Mouse (Mus musculus) left cerebral cortex, adult 9 months (tissue): ENCODE results near the gene Zbtb8os.
"Not testable (repeated sequence)": the region's sequence is repeated elsewhere in the genome, so short reads cannot be mapped to it uniquely, and the experiment has no call there.

Experiments
- DNase-seq, 2 experiments: peaks; one replicate each; pipeline ENCODE4 v3.0.0; 2022; ENCODE audit warnings: low spot score in 2 of 2

The Zbtb8os gene

DNA sequence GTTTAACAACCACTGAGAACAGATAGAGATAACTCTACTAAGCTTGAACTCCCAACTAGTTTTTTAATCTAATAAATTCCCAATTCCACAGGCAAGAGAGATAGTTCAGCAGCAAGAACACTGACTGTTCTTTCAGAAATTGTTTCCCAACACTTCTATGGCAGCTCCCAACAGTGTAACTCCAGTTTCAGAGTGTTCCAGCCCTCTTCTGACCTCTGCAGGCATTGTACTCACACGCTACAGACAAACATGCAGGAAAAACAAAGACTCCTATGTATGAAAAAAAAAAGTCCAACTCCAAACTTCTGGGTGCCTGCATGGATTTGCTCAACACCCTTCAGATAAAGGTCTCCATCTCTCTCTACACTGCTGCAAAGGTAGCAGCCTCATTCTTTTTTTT lies 2.6 kb upstream of the Zbtb8os start:
- no peak for DNase-seq

DNA sequence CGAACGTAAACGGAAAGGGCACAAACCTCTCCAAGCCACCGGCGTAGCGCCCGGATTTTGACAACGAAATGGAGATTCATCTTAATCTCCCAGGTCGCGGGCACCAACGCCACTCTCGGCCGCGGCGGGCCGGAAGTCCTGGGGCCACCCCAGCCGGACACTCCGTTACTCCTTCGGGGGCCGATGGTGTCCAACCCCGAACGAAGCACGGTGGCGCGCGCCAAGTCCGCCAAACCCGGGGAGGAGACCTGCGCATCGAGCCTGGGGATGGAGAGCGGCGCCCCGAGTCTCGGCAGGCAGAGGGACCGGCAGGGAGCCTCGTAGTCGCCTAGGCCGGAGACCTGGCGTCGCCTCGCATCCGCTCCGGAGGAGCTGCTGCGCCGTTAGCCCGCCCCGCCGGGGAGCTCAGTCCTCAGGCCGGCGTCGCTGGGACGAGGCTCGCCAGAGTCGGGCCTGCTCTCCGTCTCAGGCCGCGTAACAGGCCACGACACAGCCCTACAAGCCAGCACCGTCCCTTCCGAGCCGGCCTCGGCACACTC lies 749 bp upstream of the Zbtb8os start:
- no peak for DNase-seq

DNA sequence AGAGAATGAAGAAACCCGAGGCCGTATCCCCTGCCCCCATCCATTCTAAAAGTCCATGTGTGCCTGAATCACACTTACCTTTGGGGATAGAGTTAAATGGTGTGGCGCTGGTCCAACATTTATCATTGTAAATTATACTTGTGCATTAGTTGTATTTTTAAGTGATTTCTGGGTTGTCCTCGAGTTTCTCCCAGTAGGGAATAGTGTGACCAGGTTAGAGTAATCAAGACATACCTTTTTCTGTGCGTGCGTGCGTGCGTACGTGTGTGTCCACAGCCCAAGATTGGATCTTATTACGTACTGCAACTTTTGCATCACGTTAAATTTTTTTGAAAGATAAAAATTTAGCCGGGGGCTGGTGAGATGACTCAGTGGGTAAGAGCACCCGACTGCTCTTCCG lies 796 bp downstream of the Zbtb8os start:
- DNase-seq, result no peak

DNA sequence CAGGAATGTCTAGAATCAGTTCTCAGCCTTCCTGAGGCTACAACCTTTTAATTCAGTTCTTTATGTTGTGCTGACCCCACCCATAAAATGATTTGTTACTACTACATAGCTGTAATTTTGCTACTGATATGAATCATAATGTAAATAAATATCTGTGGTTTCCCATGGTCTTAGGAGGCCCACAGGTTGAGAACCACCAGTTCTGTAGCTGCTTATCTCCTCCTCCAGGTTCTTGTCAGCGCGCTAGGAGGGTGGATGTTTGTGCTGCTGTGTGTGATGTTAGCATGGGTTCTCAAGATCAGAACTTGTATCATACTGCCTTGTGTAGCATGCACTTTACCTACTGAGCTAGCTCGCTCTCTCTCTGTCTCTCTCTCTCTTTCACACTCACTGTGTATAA lies 4.2 kb downstream of the Zbtb8os start:
- DNase-seq, result no peak

DNA sequence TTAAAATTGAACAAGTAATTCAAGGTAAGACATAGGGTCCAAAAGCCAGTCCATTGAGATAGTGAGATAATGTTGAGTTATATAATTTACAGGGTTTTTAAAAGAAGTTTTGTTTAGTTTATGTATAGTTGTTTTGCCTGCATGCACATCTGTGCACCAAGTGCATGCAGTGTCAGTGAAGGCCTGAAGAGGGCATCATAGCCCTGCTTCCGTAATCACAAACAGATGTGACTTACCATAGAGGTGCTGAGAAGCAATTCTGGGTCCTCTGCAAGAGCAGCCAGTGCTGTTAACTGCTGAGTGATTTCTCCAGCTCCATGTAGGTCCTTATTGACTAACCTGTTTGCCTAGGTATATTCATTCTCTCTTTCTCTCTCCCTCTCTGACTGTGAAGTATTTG lies 6.4 kb downstream of the Zbtb8os start:
- no peak for DNase-seq

DNA sequence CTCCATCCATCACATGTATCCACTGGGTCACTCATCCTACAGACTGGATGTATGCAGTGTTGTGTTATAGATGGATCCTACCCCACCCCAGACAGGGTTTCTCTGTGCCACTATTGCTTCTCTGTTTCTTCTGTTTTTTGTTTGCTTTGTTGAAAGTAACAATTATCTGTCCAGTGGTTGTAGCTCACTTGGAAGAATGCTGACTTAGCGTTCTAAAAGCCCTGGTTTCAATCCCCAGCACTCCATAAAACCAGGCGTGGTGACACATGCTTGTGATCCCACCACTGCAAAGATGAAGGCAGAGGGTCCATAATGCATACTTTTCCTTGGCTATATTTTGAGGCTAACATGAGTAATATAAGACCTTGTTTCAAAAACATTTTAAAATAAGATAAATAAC lies 7.2 kb downstream of the Zbtb8os start:
- no peak for DNase-seq

DNA sequence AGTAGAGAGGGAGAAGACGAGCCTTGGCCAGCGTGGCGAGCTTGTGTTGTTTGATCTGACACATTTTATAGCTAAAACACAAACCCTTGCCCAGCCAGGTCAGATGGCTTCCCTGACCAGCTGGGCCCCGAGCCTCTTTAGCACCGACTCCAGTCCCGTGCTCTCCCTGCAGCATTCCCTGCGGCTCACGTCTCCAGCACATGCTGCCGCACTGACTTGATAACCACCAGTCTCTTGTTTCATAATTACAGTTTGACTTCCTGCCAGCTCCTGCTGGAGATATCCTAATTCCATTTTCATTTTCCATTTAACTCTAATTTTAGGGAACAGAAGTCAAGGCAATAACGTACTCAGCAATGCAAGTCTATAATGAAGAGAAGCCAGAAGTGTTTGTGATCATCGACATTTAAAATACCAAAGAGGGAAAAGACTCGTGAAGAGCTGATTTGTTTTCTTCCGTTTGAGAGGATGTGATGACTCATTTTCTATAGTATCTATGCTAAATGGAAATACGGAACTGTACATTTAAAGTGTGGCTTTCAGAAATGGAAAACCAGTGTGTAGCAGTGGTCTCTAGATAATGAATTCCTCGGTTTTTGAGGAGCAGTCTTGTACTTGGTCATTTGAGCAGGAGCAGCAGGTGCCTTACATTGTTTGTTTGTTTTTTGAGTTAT lies 11.1 kb downstream of the Zbtb8os start:
- DNase-seq, result peak in 1 of 2 experiments; percentile 47

DNA sequence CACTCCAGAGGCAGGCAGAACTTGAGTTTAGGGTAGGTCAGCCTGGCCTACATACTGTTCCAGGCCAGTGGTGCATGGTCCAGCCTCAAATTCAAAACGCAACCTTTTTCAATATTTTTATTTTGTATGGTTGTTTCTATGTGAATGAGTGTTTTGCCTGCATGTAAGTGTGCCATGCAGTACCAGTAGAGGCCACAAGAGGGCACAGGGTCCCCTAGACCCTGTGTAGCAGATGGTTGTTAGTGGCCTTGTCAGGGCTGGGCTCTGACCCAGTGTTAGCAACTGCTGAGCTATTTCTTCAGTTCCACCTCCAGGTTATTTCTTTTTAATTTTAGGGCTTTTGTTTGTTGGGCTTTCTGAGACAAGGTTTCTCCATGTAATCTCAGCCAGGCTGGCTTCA lies 15.1 kb downstream of the Zbtb8os start:
- peak in 1 of 2 experiments; percentile 64 for DNase-seq

DNA sequence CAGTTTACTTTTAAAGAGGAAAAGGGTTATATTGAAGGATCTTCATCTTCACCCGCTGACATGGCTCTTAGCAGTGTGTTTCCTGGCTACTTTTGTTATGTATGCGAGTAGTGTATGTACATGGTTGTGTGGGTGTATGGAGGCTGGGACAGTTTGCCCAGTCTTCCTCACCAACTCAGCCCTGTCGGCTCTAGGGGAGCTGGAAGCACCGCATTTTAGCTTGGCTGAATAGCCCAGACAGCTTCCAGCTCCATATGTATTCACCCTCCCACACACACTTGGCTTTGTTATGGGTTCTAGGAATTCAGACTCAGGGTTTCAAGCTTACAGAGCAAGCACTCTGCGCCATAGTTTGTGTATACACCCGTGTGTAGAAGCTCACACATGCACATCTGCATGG lies 15.6 kb downstream of the Zbtb8os start:
- DNase-seq, result peak; percentile 42 to 78

DNA sequence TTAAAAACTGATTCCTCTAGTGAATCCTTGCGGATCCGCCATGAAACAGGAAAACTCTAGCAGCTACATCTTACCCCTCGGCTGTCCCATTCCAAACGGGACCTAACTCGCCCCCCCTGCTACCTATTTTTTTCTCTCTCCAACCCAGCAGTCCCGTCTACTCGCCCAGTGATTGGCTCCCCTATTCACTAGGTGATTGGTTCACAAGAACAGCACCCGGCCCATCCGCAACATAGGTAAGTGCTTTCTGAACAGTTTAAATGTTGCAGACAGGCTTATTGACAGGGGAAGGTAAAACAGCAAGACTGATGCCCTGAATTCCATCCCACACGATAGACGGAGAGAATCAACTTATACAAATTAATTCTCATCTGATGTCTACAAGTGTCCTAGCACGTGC lies 17.7 kb downstream of the Zbtb8os start:
- DNase-seq, result no peak

DNA sequence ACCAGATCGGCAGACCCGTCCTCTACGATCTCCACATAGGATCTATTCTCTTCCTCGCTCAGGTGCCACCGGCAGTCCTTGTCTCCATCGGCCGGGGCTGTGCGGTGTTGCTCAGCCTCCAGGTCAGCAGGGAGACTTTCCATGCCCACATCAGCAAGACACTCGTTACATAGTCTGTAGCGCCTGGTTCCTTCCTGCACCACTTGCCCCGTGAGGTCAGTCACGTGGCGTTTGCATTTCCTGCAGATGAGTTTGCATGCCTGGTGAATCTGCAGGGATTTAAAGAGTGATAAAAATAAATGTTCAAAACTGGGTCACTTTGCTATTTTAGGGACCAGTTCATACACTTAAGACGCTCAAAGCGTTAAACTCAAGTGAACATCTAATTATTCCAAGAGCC lies 18.7 kb downstream of the Zbtb8os start:
- DNase-seq, result no peak

DNA sequence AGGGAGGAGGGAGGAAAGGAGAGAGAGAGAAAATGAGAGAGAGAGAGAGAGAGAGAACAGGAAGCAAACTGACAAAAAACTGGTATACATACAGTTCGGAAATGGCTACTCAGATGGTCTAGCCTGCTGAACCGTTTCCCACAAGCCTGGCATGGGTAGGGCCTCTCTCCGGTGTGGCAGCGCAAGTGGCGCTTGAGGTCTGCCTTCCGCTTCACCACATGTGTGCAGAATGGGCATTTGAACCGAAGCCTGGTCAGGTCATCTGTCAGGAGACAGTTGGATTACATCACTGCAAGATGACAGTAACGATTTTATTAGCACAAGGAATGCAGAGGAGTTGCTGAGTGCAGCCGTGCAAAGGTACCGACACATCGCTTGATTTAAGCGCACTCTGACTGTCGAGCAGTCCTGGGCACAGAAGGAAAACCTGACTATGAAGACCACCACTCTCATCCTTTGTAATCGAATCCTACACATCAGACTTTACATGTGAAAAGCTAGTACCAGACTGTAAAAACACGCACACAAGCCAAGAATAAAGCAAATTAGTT lies 22.2 kb downstream of the Zbtb8os start:
- DNase-seq, result no peak

DNA sequence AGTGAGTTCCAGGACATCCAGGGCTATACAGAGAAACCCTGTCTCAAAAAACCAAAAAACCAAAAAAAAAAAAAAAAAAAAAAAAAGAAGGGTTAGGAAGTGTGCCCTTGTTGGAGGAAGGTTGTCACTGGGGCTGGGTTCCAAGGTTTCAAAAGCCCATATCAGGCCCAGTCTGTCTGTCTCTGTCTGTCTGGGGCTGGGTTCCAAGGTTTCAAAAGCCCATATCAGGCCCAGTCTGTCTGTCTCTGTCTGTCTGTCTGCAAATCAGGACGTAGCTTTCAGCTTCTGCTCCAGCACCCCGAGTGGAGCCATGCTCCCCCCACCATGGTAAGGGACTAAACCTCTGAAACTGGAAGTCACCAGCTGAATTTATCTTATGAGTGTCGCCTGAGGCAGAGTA lies 26.7 kb downstream of the Zbtb8os start:
- not testable (repeated sequence) for DNase-seq

DNA sequence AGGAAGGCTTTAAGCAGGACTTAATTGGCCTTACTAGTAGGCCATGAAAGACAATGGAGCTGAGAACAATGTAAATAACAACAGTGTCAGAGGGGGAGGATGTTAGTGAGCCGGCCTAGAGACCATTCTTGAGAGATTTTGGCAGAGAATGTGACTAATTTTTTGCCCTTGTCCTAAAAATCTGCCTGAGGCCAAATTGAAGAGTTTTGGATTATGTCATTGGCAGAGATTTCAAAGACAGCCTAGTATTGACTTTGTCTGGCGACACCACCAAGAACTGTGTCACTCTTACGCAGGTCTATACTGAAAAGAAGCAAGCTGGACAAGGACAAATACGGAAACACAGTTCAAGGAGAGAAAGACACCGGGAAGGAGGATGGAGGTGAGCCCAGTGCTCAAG lies 27.3 kb downstream of the Zbtb8os start:
- no peak for DNase-seq

DNA sequence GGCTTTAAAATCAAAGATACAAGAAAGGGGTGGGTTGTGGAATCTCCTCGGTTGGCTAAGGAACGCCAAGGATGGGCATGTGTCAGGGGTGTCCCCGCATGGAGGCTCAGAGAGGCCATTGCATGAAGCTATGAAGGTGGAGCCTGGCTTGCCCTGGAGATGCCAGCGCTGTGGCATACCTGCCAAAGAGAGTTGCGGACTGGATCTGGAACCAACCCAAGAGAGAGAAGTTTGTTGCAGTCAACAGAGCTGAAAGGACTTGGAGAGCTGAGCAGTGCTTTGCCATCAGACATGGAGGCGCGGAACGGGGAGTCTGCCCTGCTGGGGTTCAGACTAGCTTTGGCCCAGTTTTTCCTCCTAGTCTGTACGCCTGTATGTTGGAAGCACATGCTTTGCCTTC lies 28.0 kb downstream of the Zbtb8os start:
- DNase-seq, result no peak

DNA sequence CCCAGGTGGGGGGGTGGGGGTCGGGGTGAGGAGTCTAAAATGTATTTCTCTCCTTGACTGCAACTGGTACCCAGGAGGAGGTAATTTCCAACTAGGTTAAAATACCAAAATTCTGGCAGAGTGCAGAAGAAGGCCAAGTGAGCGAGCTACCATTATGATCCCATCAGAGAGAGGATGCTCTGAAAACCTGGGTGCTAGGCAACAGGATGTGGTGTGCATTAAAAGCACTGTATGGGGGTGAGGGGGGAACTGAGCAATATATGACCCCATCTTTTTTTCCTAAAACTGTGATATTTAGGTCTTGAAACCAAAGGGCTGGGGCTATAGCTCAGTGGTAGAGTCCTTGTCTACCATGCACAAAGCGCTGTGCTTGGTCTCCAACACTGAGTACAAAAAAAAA lies 28.9 kb downstream of the Zbtb8os start:
- no peak for DNase-seq

DNA sequence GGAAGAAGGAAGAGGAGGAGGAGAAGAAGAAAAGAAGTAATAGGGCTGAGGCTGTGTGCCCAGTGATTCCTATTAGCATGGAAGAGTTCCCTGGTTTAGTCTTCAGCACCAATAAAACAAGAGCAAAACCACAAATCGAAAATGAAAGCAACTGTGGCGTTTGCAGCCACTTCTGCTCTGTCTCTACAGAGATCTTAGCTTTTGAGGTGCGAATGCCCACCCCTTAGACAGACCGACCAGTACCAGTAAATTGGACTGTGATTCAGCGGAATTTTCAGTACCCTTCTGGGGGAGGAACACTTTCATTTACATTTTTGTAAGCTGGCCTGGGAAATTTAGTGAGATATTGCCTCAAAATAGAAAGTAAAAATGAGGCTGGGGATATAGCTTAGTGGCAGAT lies 29.7 kb downstream of the Zbtb8os start:
- DNase-seq, result no peak

DNA sequence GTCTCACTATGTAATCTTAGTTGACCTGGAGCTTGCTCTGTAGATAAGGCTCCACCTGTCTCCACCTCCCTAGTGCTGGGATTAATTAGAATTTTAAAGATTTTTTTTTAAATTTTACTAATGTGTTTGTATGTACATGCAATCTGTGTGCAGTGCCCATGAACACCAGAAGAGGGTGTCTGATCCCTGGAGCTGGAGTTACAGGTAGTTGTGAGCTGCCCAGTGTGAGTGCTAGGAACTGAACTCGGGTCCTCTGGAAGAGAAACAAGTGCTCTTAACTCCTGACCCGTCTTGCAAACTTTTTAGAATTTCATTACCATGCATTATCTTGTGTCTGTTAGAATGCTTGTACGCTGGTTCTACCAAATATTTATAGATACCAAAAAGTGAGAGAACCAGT lies 35.9 kb downstream of the Zbtb8os start:
- DNase-seq, result no peak

DNA sequence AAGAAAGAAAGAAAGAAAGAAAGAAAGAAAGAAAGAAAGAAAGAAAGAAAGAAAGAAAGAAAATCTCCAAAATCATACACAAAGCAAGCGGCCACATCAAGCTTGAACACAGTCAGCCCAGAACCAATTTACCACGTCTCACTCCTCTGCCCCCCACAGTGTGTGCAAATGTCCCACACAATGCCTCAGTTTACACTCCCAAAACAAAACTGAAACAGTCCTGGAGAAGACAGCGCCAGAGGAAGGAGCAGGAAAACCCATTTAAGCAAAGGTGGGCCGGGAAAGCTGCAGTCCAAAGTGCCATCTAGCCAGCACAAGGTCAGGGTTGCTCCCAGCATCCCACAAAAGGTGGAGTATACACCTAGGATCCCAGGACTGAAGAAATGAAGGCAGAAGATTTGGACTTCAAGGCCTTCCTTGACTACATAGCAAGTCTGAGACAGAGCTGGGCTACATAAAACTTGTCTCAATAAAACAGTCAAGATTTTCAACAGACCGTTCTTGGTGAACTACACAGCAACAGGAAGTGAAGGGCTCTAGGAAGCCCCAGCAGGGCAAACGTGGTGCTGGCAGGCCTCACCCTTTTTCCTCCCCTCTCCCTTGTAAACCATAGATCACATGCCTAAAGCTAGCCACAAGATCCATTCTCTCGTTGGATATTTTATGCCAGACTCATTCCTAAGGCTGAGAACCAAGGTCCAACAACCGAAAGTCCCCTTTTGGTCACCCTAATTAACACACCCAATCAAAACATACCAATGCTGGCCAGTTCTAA lies 37.9 kb downstream of the Zbtb8os start:
- no peak for DNase-seq

DNA sequence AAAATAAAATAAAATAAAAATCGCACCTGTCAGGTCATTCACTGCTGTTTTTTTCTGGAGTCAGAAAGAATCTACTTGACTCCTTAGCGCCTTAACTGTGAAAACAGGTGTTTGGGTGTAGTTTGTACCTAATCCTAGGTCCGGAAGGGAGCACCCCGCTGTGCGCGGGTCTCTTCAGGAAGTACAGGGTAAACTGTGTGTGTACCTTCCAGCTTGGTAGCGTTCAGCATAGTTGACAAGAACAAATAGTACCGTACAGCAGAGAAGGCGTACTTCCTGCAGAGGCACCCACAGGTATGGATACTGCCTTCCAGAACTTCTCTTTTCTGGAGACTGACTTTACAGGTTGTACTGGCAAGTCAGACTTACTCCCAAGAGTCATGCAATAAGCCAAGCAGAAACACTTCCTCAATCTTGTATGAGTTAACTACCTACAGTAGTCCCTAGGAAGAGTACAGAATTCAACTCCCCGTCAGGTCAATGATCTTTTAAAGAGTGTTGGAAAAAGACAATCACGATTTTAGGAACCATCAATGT lies 38.8 kb downstream of the Zbtb8os start:
- no peak for DNase-seq

DNA sequence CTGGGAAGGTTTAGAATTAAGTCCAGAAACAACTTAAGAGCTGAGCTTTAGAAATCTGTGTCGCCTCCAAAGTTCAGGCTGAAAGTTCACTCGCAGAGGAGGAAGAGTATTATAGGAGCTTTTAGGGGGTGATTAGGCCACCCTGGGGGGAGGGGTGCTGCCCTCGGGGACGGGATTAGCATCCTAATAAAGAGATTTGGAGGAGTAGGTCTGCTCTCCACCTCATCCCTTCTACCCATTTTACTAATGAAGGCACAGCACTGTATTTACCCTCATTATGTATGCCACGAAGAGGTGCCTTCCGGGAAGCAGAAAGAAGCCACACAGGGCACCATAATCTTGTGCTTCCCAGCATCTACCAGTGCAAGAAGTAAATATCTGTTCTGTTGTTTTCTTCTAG lies 39.5 kb downstream of the Zbtb8os start:
- no peak for DNase-seq

DNA sequence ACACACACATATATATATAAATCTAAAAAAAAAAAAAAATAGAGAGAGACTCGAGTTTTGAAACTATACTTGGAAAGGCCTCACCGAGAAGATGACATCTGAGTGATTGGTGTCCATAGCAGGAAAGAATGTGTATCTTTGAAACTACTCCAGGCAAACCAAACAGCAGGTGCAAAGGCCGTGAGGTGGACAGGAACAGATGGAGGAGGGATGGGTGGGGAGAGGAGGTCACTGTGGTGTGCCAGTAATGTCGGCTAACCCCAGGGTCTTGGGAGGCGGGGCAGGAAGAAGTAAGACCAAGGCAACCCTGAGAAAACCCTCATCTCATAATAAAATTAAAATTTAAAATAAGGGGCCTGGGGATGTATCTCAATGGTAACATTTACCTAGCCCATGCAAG lies 40.3 kb downstream of the Zbtb8os start:
- DNase-seq, result no peak
